Mouse (Mus musculus): ENCODE measurements around the gene Timp1. TPM values are rescaled to one million over a fixed set of nuclear protein-coding genes. Genes with fewer than 3 reads are reported as not detected.

Timp1 gene
- under 1 TPM; 0.68 to 0.93 TPM for total RNA-seq (2023)

DNA sequence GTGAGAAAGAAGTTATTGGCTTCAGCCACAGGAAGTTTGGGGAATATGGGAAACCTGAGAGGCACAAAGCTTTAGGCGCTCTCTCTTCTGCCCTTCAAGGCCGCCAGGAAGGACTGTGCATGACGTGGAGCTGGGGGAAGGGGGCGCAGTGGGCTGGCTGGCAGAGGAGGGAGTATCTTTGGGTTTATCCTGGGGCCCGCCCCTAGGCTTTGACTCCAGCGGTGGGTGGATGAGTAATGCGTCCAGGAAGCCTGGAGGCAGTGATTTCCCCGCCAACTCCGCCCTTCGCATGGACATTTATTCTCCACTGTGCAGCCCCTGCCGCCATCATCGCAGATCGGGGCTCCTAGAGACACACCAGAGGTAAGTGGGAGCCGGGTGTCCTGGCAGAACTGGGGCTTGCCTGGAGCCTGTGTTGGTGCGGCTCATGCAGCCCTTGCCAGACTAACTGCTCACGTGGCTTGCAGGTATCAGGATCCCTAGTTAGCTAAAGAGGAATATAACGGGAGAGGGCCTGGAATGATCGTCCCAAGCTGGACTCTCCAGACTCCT lies at the start of gene Timp1:
Gene Timp1 (plus strand): TSS at position 205 of the 552 bp plus-strand sequence.

DNA sequence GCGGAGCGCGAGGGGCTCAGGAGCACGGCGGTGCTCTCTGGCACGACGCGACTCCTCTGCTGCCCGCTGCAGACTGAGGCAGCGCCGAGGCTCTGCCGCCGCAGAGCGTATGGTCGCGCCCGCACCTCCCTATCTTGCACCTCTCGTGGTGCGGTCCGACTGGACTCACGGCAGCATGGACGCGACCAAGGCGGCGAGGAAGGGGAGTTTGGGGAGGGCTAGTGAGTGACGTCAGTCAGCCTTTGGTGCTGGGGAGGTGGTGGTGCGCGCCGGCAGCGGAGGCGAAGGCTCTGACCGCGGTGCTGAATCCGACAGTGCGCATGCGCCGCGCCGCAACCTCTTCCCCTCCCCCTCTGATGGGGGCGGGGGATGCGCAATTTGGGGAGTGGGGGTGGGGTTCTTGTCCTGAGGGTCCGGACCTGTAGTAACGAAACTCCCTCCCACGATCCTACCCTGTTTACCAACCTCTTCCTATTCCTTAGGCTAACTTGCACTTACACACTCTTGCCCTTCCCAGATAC lies 50.9 kb downstream of the Timp1 start, which contains the start of gene Syn1:
Gene Syn1 (minus strand): TSS at position 161 of the 521 bp plus-strand sequence.

Other genes starting within 250 kb of the Timp1 start
- gene Uba1, start 211.8 kb upstream of the Timp1 start, total RNA-seq (2023) = 100 to 1,000 TPM; 214 to 230 TPM
- 10 to 100 TPM; 83.5 to 90.8 TPM for gene Cdk16, start 182.2 kb upstream of the Timp1 start, total RNA-seq (2023)
- gene Usp11, start 166.3 kb upstream of the Timp1 start, total RNA-seq (2023) = 10 to 100 TPM; 22.1 to 29.6 TPM
- 100 to 1,000 TPM; 145 to 148 TPM for gene Araf, start 72.4 kb upstream of the Timp1 start, total RNA-seq (2023)
- under 1 TPM in 1 of 2 experiments, not detected in 1; 0.32 TPM for gene Syn1, start 50.8 kb downstream of the Timp1 start, total RNA-seq (2023)
- 10 to 100 TPM; 18.5 to 18.9 TPM for gene Cfp, start 61.4 kb downstream of the Timp1 start, total RNA-seq (2023)
- gene Elk1, start 80.4 kb downstream of the Timp1 start, total RNA-seq (2023) = 10 to 100 TPM; 20.9 to 23.2 TPM
- 10 to 100 TPM; 35.3 to 40.3 TPM for gene Uxt, start 91.9 kb downstream of the Timp1 start, total RNA-seq (2023)
- gene Zfp182, start 192.2 kb downstream of the Timp1 start, total RNA-seq (2023) = 10 to 100 TPM; 25.6 to 28.9 TPM
- gene Spaca5, start 198.2 kb downstream of the Timp1 start, total RNA-seq (2023) = not detected
- gene Zfp300, start 219.4 kb downstream of the Timp1 start, total RNA-seq (2023) = 1 to 10 TPM; 1.3 to 2.1 TPM
- gene Ssxa1, start 245.7 kb downstream of the Timp1 start, total RNA-seq (2023) = not detected

Measured in T-cell, adult 66 days (primary cell).